Mouse (Mus musculus) left cerebral cortex, postnatal 36 days (tissue): ENCODE data around the gene Trip12. TPM values are rescaled to one million over a fixed set of nuclear protein-coding genes. Genes with fewer than 3 reads are reported as not detected.

ENCODE experiments used
- DNase-seq, 2 experiments: peaks; one replicate each; pipeline ENCODE4 v3.0.0; 2021 to 2022; ENCODE audit warnings: low spot score in 2 of 2, mixed read lengths in 1 of 2
- intact Hi-C: fragments of 180-260 bp; cut with DNase I; formaldehyde crosslinking; loops from one replicate; pipeline ENCODE4 v1.15.1; 2025
- total RNA-seq, 2 experiments: library from RNA; stranded (reverse); gene quantifications; 2 replicates each; pipeline ENCODE4 v1.2.3; 2021

Gene Trip12
- total RNA-seq, 2 experiments from 2014 or later: 174 to 220 TPM

DNA sequence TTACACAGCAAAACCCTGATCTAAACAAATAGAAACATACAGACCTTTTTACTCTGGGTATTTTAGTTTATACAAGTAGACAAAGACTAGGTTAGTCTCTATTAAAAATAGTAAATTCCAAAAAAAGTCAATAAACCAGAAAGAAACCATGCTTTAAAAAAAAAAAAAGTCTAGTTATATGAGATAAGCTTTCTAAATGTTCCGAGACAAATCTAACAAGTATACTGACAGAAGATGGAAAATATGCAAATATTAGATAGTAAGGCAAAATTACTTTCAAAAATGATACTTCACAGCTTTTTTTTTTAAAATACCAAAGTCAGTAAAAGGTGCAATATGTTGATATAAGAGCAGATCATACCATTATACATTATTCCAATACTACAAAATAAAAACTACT, 22.7 kb downstream of the Trip12 start:
- no peak for DNase-seq
- intact Hi-C loops: no loop called here

DNA sequence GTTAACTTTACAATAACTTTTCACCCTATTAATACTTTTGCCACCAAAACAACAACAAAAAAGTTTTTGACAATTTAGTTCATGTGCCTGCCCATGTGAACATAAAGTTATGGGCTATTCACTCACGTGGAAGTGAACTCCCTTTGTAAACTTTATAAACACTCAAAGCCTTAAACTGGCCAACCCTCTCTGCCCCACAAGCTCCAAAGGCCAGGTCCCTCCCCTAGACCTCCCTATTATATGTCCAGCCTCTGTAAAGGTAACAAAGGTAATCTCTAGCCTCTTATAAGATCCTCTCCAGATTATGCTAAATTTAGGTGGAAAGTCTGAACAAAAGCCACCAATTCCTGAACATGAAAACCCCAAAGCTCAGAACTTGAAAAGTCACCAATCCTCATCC, 36.5 kb downstream of the Trip12 start:
- DNase-seq: no peak
- intact Hi-C loops: no loop called here

DNA sequence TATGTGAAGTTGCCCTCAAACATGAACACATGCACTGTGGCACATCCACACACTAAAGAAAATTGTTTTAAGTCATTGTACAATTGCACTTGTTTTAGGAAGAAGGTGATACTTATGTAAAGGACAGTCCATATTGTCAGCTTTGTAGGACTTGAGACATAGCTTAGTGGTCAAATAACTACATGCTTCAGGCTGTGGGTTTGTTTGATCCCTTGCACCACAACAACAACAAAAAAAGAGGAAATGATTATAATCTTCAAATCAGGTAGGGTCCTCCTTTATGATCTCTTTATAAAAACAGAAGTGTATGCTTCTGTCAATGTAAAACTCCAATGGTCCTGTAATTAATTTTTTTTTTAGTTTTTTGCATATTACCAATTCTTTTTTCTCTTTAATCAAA, 41.1 kb downstream of the Trip12 start:
- intact Hi-C loops: no loop called here
- DNase-seq: no peak

DNA sequence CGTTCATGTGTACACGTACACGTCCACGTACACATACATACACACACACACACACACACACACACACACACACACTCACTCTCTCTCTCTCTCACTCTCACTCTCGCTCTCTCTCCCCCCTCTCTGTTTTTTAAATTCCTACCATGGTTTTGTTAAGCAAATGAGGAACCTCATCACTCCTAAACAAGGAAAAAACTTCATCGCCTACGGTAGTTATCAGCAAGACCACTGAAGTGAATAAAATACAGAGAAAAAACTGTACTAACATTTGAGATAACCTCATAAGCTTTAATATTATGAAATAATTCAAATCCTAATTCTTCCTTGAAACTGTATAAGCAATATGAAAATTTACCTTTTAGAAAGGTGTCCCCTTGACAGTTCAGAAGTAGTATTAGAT, 45.0 kb downstream of the Trip12 start:
- intact Hi-C loops: no loop called here
- DNase-seq: no peak

DNA sequence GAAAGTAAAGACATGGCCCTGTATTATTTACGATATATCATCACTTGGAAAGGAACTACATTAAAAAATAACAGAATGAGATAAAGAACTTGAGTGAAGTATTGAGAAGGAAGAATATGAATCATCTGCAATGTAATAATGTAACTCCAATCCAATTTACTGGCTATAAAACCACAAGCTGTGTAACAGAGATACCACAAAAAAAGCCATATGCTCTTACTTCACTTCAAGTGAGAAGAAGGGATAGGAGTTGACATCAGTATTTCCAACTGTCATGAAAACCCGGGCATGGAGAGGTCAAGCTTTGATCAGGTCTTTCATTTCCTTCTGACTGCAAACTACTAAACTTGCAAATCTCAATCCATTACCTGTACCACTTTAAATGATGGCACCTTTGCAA, 48.9 kb downstream of the Trip12 start:
- DNase-seq: no peak
- intact Hi-C loops: no loop called here

DNA sequence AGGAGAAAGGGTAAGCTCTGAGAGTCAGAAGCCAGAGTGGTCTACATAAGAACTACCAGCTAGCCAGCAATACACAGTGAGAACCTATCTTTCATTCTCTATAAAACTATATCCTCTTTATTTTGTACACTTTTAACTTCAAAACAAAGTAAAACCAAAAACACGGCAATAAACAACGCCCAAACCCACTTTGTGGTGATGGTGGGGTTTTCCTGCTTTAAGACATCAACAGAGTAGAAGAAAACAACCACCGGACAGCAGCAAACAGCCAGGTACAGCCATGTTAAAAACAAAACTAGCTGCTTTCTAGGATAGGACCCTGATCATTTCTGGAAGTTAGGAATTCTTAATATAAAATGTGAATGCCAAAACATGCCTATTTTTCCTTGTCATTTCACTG, 59.7 kb downstream of the Trip12 start:
- DNase-seq: no peak
- intact Hi-C loops: loop anchor here (5.0 kb wide), 1 partner anchor 57 kb away; the partner anchor contains the start of gene Fbxo36

DNA sequence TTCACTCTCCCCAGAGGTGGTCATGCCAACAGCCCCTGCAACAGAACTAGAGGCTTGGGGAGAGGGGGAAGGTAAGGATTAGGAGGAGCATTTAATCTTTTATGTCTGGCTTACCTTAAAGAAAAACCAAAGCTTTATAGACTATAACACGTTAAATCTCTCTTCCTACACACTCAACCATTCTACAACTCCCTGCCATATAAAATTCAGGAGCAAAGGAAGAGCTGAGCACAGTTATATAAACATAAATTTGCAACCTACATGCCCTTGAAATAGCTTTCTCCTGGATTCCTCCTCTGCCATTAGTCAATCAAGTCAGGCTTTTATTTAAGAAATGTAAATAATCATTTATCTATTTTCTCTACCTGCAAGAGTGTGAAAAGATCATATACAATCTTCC, 62.9 kb downstream of the Trip12 start:
- DNase-seq: no peak
- intact Hi-C loops: no loop called here

DNA sequence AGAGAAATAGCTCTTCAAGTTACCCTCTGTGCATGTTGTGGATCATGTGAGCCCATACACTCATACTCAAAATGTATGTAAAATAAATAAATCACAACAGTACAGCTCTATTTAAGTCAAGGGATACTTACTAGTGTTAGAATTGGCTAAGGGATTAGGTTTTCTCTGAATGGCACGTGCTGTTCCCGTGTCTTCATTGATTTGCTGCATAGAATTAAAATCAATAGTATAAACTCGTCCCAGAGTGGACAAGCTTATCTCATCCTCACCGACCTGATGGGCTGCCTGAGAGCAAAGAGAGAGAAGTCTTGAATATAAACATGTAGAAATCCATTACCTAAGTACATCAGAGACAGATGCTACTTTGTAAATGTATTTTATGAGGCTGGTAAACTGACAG, 81.5 kb downstream of the Trip12 start:
- DNase-seq: no peak
- intact Hi-C loops: no loop called here

DNA sequence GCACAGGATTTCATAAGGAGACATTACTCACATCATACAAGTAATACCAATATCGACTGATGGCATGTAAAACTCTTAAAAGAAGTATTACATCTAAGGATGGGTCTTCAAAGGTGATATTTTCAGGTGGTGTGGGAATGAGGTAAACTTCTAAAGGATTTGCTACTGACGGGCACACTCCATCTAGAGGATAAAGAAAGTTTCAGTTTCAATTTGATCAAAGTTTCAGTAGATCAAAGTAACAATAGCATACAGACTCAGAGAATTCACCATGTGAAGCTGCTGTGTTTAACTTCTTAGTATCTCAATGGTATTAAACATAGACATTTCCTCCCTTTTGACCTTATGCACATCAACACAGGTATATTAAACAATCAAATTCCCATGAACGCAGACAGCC, 98.2 kb downstream of the Trip12 start:
- intact Hi-C loops: no loop called here
- DNase-seq: no peak

DNA sequence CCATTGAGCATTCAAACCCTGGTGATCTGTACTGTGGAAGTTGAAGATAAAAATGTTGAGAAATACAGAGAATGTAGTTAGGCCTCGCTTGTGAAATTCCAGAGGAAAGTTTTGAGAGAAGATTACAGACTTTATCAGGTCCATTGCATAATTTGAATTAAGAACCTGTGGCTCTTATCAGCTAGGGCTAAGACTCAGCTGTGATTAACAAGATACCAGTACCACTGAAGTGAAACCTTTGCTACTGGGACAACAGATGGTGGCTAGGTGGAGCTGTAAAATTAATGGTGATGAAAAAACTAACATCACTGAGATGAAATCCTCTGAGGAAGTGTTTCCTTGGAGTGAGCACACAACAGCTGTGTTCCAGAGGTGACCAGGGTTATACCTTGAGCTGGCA, 100.2 kb downstream of the Trip12 start:
- intact Hi-C loops: no loop called here
- DNase-seq: peak in 1 of 2 experiments; percentile 0

DNA sequence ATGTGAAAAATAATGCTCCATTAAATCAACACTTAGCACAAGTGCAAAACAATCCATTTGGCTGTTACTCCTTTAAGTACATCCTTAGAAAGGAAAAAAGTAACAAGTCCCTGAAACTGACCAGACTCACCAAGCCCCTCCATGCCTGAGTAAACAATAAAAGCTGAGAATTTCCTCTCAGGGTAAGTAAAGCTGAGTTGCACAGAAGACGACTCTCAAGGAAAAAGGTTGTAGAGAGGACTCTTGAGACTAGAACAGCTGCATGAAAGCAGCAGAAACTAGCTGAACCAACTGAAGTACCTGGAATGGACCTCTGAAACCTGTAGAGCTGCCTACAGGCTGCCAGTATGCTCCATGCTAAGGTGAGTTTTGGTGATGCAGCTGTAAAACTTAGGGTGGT, 103.2 kb downstream of the Trip12 start:
- intact Hi-C loops: no loop called here
- no peak for DNase-seq

DNA sequence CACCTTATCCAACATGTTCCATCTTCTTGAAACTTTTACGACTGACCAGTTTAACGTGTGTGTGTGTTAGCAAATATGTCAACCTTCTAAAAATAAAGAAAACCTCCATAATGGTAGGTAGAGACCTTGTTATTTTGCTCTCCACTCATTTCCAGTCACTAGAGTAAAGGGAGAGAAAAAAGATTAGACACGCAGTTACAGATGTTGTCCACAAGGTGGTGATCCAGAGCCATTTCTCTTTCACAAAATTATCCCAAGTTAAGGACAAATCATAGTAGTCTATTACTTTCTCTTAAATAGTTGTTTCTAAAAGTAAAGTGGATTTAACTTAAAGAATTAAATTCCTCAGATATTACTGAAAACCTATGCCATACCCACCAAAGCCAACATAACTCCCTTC, 106.5 kb downstream of the Trip12 start:
- intact Hi-C loops: no loop called here

DNA sequence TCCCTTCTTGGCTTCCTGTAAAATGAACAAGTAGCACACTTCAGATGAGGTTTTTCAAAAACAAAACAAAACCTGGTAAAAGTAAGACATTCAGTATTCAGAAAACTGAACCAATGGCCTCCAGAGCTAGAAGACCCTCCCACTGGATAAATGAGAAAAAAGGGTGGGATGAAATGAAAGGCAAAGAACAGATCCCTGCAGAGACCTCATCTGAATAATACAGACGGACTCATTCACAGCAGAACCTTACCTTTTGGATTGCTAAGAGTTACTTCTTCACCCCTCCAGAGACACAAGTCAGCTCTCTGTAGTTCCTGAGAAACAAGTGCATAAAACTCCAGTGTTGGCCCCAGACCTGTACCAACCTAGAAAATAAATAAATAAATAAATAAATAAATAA, 108.6 kb downstream of the Trip12 start:
- DNase-seq: no peak
- intact Hi-C loops: no loop called here

More for the DNA sequence above, 106.5 kb downstream of the Trip12 start:
- DNase-seq: no peak

DNA sequence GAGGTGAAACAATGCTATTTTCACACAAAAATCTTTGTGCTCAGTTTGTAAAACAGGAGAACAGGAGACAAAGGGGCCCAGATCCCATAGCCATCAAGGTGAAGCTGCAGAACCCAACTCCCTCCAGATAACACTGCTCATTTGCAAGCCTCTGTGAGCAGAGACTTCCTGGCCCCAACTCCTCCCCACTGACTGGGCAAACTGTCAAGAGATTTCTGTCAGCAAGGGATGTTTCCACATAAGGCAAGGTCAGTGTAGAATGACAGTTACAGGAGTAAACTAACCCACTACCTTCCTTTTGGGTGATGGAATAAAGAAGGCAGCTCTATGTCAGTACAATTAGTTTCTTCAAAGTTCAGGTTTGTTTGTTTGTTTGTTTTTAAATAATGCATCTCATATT, 117.5 kb downstream of the Trip12 start:
- intact Hi-C loops: no loop called here
- no peak for DNase-seq

DNA sequence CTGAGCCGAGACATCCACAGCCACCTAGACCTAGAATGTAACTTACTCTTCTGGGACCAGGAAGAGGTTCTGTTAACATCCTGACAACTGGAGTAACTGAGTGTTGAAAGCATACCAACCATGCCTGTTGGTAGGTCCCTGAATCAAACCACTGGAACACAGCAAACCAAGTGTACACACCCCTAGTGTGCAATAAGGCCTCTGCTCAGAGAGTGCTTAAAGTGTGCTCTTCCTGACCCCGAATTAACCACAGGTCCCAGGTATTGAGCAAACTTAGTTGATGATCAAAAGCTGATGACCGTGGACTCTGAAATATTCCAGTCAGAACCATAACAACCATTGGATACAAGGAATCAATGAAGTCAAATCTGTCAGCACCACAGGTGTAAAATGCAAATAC, 117.9 kb downstream of the Trip12 start:
- DNase-seq: no peak
- intact Hi-C loops: no loop called here

DNA sequence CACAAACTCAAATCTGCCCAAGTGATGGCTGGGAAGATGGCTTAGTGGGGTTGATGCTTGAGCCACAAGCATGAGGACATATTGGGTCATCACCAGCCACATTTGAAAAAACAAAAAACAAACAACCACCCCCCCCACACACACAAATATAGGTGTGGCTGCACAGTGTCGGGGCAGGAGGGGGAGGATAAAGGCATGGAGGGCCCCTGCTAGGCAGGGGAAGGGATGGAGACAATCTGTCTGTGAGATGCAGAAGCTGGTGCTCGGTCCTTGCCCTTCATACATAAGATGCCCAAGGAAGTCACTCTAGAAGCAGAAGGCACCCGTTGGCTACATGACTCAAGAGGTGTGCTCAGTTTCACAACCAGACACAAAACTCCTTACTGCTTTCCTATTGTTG, 118.4 kb downstream of the Trip12 start:
- intact Hi-C loops: no loop called here

DNA sequence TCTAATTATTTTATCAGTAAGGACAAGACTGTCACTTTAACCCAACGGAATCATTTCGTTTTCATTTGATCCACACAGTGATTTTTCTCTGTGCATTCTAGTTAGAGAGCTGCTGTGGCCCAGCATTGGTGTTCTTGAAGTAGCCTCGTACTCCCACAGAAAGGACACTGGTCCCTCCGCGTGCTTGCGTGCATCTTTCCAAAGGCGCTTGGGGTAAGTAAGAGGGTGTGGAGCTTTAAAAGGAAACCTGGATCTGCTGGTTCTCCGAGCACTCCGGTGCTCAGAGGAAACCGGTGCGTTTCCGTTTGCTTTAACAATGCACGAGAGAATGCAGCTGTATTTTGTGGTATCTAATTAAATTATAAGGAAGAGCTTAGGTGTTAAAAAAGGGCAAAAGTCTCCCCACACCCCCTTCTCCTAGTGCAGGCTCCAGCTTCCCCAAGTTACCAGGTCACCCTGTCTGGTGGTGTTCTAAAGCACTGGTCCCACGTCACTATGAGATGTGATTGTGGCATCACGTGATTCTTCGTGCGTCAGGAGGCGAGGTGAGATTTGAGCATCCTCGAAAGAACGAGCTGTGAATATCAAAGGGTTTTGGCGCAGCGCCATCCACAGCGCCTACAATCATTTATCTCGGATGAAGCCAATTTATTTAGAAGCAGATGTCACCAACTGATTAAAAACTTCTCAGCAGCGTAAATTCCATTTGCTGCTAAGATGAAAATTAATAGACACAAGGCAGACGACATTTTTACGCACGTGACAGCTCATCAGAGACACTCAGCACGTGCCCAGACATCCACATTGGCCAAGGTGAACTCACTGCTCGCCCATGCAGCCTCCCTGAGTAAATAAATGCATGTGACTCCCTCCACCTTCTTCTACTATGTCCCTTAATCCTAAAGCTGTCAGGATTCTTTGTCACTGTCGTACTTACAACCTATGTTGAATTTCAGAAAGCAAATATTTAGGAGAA, 130.2 kb downstream of the Trip12 start:
- DNase-seq: peak; percentile 66 to 73
- intact Hi-C loops: no loop called here

More for the DNA sequence above, 118.4 kb downstream of the Trip12 start:
- no peak for DNase-seq

DNA sequence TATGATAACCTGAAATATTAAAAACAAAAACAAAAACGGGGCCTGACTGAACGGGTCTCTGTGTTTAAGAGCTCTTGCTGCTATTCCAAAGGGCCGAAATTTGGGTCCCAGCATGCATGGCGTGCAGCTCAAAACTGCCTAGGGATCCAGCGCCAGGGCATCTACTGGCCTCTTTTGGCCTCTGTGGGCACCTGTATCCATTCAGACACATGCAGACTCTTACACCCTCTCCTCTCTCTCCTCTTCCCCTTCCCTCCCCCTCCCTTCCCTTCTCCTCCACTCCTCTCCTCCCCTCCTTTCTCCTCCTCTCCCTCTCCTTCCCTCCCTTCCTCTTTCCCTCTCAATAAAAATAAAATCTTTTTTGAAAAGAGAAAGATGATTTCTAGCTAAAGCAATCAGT, 130.9 kb downstream of the Trip12 start:
- intact Hi-C loops: no loop called here
- no peak for DNase-seq

DNA sequence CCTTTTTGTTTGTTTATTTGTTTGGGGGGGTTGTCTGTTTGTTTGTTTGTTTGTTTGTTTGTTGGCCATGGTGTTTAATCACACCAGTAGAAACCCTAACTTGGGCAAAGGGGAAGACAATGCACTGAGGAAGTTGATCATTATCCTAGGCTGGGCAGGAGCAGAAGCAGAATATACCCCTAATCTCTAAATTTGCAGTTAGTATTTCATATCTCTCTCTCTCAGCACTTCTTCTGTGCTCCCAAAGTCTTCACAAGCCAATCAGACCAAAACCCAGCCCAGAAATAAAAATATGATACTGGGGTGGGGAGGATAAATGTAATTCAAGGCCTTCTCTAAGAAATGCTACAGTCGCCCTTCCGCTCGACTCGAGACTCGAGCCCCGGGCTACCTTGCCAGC, 140.1 kb downstream of the Trip12 start:
- no peak for DNase-seq
- intact Hi-C loops: no loop called here

DNA sequence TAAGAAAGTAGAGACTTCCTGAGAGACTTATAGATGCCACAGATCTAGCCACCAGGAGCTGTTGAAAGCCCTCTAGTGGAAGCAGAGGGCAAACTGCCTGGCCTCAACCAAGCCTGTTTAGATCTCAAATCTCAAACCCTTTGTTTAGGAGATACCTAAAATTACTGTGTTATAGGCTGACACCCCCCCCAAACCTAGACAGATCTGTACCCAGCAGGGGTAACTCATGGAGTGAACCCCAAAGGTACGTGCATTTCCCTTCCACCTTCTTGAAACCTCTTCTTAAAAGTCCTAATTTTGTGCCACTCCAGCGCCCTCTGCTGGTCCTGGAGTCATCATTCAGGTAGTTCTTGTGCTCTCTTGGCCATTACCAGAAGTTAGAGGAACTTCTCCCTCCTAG, 143.2 kb downstream of the Trip12 start:
- peak; percentile 76 to 77 for DNase-seq
- intact Hi-C loops: loop anchor here (5.0 to 10.0 kb wide), 5 partner anchors 70 to 950 kb away; no protein-coding TSS in a partner anchor
